Mouse (Mus musculus): ENCODE data around the gene Hcfc1. TPM values are rescaled to one million over a fixed set of nuclear protein-coding genes. Genes with fewer than 3 reads are reported as not detected.

Hcfc1 gene
- total RNA-seq, 2 experiments from 2014 or later: 74.7 to 75.1 TPM

- TF ChIP-seq CTCF (IDR thresholded peaks at IDR 0.05): no peak
- H3K4me3 ChIP-seq: no peak overlapping the region
- intact Hi-C loops (cut with DNase I): loop anchor here (10.0 kb wide), 1 partner anchor 217 kb away; the partner anchor contains the start of genes Abcd1 and Bcap31
- no peak overlapping the region for H3K27ac ChIP-seq
- no peak for DNase-seq (ENCODE audit: extremely low spot score in 1 of 2, low spot score in 2 of 2)
Measured at GRCm38 (mm10) chrX:73931871-73932270, 34.3 kb downstream of the Hcfc1 start.

- intact Hi-C loops (cut with DNase I): loop anchor here (10.0 kb wide), 1 partner anchor 216 kb away; the partner anchor contains the start of genes Abcd1 and Bcap31
- Histone ChIP-seq H3K4me3 (peak within 1 kb of the TSS; percentile 29; the same call in 1 of the 2 replicates), H3K27ac (no peak within 1 kb of the TSS)
- no peak for DNase-seq (ENCODE audit: extremely low spot score in 1 of 2, low spot score in 2 of 2)
- no peak for TF ChIP-seq CTCF (IDR thresholded peaks at IDR 0.05)
Measured at GRCm38 (mm10) chrX:73930402-73931062, 35.6 kb downstream of the Hcfc1 start, which contains the start of gene Renbp. Gene Renbp (minus strand): TSS chrX:73930850.

GRCm38 (mm10) chrX:73922550-73922882, 43.6 kb downstream of the Hcfc1 start:
- TF ChIP-seq CTCF (IDR thresholded peaks at IDR 0.05): no peak
- Histone ChIP-seq H3K4me3 (peak overlapping the region; percentile 63), H3K27ac (peak overlapping the region; percentile 54)
- intact Hi-C loops (cut with DNase I): loop anchor here (5.0 kb wide), 1 partner anchor 135 kb away; the partner anchor contains the start of genes Idh3g and Ssr4
- no peak for DNase-seq (ENCODE audit: extremely low spot score in 1 of 2, low spot score in 2 of 2)

DNA sequence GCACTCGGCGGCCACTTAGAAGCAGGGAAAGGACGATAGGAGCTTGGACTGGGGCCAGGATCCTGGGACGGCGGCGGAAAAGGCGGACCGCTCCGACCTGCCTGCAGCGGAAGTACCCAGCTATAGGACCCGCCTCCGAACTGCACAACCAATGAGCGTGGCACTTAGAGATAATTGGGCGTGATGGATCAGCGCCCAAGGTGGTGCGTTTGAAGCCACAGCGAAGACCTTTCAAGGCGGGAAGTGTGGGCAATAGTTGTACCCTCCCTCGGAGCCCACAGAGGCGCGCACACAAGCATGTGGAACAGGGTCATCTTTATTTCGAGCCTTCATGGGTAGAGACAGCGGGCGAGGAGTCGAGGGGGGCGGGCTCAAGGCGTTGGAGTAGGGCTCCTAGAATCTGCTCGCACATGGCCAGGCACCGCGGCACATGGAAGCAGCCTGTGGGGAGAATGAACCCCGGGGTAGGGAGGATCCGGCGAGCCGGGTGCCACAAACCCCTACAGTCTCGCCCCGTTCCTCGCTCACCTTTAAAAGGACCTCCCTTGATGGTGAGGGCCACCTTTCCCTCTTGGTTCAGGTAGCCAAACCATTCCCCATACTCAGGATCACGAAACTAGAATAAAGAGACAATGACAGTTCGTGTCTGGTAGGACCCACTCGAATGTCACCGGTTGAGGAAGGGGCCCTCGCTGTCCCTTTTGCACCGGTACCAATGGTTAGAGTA, 44.2 kb downstream of the Hcfc1 start, which contains the start of the genes Arhgap4 and Naa10:
TSS of gene Arhgap4 (minus strand) at position 48 of the 727 bp plus-strand sequence.
TSS of gene Naa10 (minus strand) at position 122 of the 727 bp plus-strand sequence.
- no peak for TF ChIP-seq CTCF (IDR thresholded peaks at IDR 0.05)
- peak within 1 kb of the TSS; percentile 63 for H3K4me3 ChIP-seq
- peak; percentile 82 to 85 for DNase-seq (ENCODE audit: extremely low spot score in 1 of 2, low spot score in 2 of 2)
- peak within 1 kb of the TSS; percentile 82 for H3K27ac ChIP-seq
- intact Hi-C loops (cut with DNase I): loop anchor here (5.0 kb wide), 1 partner anchor 135 kb away; the partner anchor contains the start of genes Idh3g and Ssr4

GRCm38 (mm10) chrX:73921285-73921822, 44.8 kb downstream of the Hcfc1 start:
- Histone ChIP-seq H3K4me3 (peak overlapping the region; percentile 63), H3K27ac (peak overlapping the region; percentile 82)
- DNase-seq (ENCODE audit: extremely low spot score in 1 of 2, low spot score in 2 of 2): no peak
- no peak for TF ChIP-seq CTCF (IDR thresholded peaks at IDR 0.05)
- intact Hi-C loops (cut with DNase I): loop anchor here (5.0 kb wide), 1 partner anchor 134 kb away; the partner anchor contains the start of genes Idh3g and Ssr4

DNA sequence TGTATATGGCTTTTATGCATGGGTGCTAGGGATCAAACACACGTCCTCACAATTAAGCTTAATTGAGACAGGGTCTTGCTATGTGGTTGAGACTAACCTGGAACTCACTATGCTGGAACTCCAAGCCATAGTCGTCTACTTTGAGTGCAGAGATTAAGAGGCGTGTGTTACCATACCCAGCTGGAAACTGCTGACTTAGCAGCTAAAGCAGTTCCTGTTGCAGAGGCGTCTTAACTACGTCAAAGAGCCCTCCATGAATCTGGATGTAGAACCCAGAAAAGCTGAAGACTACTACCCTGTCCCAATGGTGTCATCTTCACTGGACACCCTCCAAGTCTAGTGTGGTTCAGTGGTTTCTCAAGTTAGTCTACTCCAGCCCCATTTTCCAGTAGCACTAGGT, 47.5 kb downstream of the Hcfc1 start:
- Histone ChIP-seq H3K27ac (no peak overlapping the region), H3K4me3 (no peak overlapping the region)
- TF ChIP-seq CTCF (IDR thresholded peaks at IDR 0.05): no peak
- intact Hi-C loops (cut with DNase I): no loop called here
- no peak for DNase-seq (ENCODE audit: extremely low spot score in 1 of 2, low spot score in 2 of 2)

- intact Hi-C loops (cut with DNase I): no loop called here
- Histone ChIP-seq H3K4me3 (no peak overlapping the region), H3K27ac (no peak overlapping the region)
- no peak for TF ChIP-seq CTCF (IDR thresholded peaks at IDR 0.05)
- no peak for DNase-seq (ENCODE audit: extremely low spot score in 1 of 2, low spot score in 2 of 2)
Measured at GRCm38 (mm10) chrX:73916945-73917344, 49.2 kb downstream of the Hcfc1 start.

GRCm38 (mm10) chrX:73914827-73915703, 51.1 kb downstream of the Hcfc1 start:
- TF ChIP-seq CTCF (IDR thresholded peaks at IDR 0.05): peak; percentile 48

DNA sequence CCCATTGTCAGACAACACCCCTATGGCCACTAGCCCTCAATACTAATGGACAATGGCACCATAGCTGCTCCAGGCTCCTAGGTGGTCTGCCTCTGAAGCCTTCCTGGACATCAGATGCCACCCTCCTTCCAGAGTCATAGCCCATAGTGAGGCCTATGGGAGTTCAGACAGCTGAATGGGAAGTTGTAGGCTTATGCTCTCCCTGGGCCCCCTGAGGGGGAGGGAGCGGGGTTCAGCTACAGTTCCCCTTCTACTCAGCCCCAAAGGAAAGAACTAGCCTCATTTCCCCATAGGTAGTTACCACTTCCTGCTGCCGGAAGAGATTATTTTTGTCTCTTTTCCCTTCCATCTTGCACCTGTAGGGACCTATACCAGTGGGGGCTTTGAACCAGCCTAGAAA, 54.6 kb downstream of the Hcfc1 start:
- Histone ChIP-seq H3K27ac (no peak overlapping the region), H3K4me3 (no peak overlapping the region)
- DNase-seq (ENCODE audit: extremely low spot score in 1 of 2, low spot score in 2 of 2): no peak
- intact Hi-C loops (cut with DNase I): no loop called here
- TF ChIP-seq CTCF (IDR thresholded peaks at IDR 0.05): no peak

More at GRCm38 (mm10) chrX:73914827-73915703, 51.1 kb downstream of the Hcfc1 start:
- peak overlapping the region; percentile 80 for H3K27ac ChIP-seq
- intact Hi-C loops (cut with DNase I): no loop called here
- DNase-seq (ENCODE audit: extremely low spot score in 1 of 2, low spot score in 2 of 2): peak; percentile 72 to 87
- H3K4me3 ChIP-seq: peak overlapping the region; percentile 31

DNA sequence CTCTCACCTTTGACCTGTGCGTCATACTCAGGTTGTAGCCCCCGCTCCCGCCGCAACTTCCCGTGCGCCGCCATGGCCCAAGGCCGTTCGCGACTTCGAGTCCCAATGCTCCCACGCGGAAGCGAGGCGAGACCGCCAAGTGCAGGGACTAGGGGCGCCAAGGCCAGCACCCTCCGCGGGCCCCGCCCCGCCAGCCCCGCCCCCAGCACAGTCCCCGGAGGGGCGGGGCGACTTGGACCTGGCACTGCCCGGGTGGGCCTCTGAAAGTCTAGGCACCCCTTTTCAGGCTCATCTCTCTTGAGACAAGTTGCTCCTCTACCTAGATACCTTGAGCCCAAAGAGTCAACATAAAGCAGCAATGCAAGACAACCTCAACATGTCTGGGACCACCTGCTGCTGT, 55.0 kb downstream of the Hcfc1 start:
- TF ChIP-seq CTCF (IDR thresholded peaks at IDR 0.05): no peak
- no peak overlapping the region for H3K4me3 ChIP-seq
- H3K27ac ChIP-seq: no peak overlapping the region
- no peak for DNase-seq (ENCODE audit: extremely low spot score in 1 of 2, low spot score in 2 of 2)
- intact Hi-C loops (cut with DNase I): no loop called here

DNA sequence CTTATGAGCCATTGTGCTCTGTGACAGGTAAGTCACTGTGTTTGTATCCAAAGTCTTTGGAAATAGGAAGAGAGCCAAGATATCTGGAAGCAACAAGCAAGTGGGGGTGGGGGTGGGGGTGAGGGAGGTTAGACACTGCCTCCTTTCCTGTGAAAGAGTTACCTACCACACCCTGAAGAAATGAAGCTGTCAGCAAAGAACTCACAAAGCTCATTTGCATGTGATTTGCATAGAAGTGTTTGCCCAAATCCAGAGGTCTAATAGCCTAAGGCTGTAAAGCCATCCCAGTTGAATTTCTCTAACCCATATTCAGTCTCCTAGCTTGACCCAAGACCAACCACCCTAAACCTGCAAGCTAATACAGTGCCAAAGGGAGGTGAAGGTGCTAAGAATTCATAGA, 55.7 kb downstream of the Hcfc1 start:
- Histone ChIP-seq H3K27ac (no peak overlapping the region), H3K4me3 (no peak overlapping the region)
- no peak for DNase-seq (ENCODE audit: extremely low spot score in 1 of 2, low spot score in 2 of 2)
- TF ChIP-seq CTCF (IDR thresholded peaks at IDR 0.05): no peak
- intact Hi-C loops (cut with DNase I): no loop called here
